Mouse (Mus musculus) myocyte (in vitro differentiated cells): ENCODE measurements around the gene Zfp618. TPM values are rescaled to one million over a fixed set of nuclear protein-coding genes. Genes with fewer than 3 reads are reported as not detected.

ENCODE experiments used
- H3K27me3 ChIP-seq: one replicate; pipeline ENCODE4 v1.6.1; 2011; ENCODE audit not compliant: control insufficient read depth, insufficient read depth, insufficient read length
- H3K36me3 ChIP-seq: one replicate; pipeline ENCODE4 v1.6.1; 2011; ENCODE audit not compliant: control insufficient read depth, insufficient read depth
- H3K4me2 ChIP-seq: one replicate; pipeline ENCODE4 v1.6.1; 2011; ENCODE audit warnings: low read depth, control low read depth
- H3K4me3 ChIP-seq: one replicate; pipeline ENCODE4 v1.5.1; 2011; ENCODE audit warnings: mild to moderate bottlenecking, control low read depth, moderate library complexity
- H3K79me2 ChIP-seq: one replicate; pipeline ENCODE4 v1.6.1; 2011; ENCODE audit not compliant: control insufficient read depth, insufficient read depth
- H3ac ChIP-seq: one replicate; pipeline ENCODE4 v1.6.1; 2011; ENCODE audit not compliant: control insufficient read depth, insufficient read length
- CEBPB ChIP-seq: IDR thresholded peaks from 2 replicates; pipeline ENCODE4 v1.6.1; 2011; ENCODE audit warnings: mild to moderate bottlenecking, moderate library complexity; ENCODE audit not compliant: poor library complexity, insufficient read depth, severe bottlenecking
- E2F4 ChIP-seq: IDR thresholded peaks from one replicate; pipeline ENCODE4 v1.6.1; 2011; ENCODE audit warnings: mild to moderate bottlenecking, control low read depth, moderate library complexity; ENCODE audit not compliant: insufficient read depth
- MAX ChIP-seq: IDR thresholded peaks from one replicate; pipeline ENCODE4 v1.6.1; 2011; ENCODE audit warnings: low read depth, mild to moderate bottlenecking, control low read depth
- MYOD1 ChIP-seq, 3 experiments: IDR thresholded peaks; one replicate each; pipeline ENCODE4 v1.6.1; 2011; ENCODE audit warnings: control low read depth in 2 of 3, low read depth in 2 of 3, mild to moderate bottlenecking in 2 of 3, moderate library complexity in 1 of 3; ENCODE audit not compliant: insufficient read length in 2 of 3, control insufficient read depth in 1 of 3
- MYOG ChIP-seq, 3 experiments: IDR thresholded peaks; one replicate each; pipeline ENCODE4 v1.6.1; 2011; ENCODE audit warnings: control low read depth in 2 of 3, low read depth in 2 of 3, mild to moderate bottlenecking in 2 of 3; ENCODE audit not compliant: insufficient read length in 2 of 3, control insufficient read depth in 1 of 3, insufficient read depth in 1 of 3
- POLR2A ChIP-seq: IDR thresholded peaks from one replicate; pipeline ENCODE4 v1.6.1; 2011; ENCODE audit warnings: low read depth, mild to moderate bottlenecking, control low read depth, moderate library complexity; ENCODE audit not compliant: insufficient read length
- POLR2AphosphoS2 ChIP-seq: IDR thresholded peaks from one replicate; pipeline ENCODE4 v1.6.1; 2011; ENCODE audit warnings: low read depth, control low read depth; ENCODE audit not compliant: insufficient read length
- REST ChIP-seq: IDR thresholded peaks from one replicate; pipeline ENCODE4 v1.6.1; 2011; ENCODE audit warnings: mild to moderate bottlenecking, control low read depth, moderate library complexity; ENCODE audit not compliant: insufficient read depth, insufficient read length
- SRF ChIP-seq: IDR thresholded peaks from one replicate; pipeline ENCODE4 v1.6.1; 2011; ENCODE audit warnings: low read depth; ENCODE audit not compliant: control insufficient read depth, insufficient read length
- TCF12 ChIP-seq: IDR thresholded peaks from one replicate; pipeline ENCODE4 v1.6.1; 2011; ENCODE audit warnings: mild to moderate bottlenecking, control low read depth; ENCODE audit not compliant: poor library complexity, insufficient read depth, severe bottlenecking
- TCF3 ChIP-seq: IDR thresholded peaks from one replicate; pipeline ENCODE4 v1.6.1; 2011; ENCODE audit warnings: low read depth, control low read depth; ENCODE audit not compliant: insufficient read length
- USF1 ChIP-seq: IDR thresholded peaks from one replicate; pipeline ENCODE4 v1.6.1; 2011; ENCODE audit warnings: low read depth, mild to moderate bottlenecking, control low read depth, moderate library complexity
- polyA plus RNA-seq: library from polyadenylated mRNA; unstranded; fragments of >200 nt; fragmentation: generic; extraction: Trizol; gene quantifications from one replicate; pipeline ENCODE4 v1.2.1, GENCODE M21; 2012; ENCODE audit warnings: missing spikeins

The Zfp618 gene
- polyA plus RNA-seq, 1 experiment = not detected

- Histone ChIP-seq H3K27me3 (peaks cover 16% of the 10 kb centered on the region), H3K4me2 (no peak overlapping the region), H3K36me3 (no peaks in the 10 kb centered on the region), H3K79me2 (no peaks in the 10 kb centered on the region), H3ac (no peak overlapping the region), H3K4me3 (no peak overlapping the region)
- TF ChIP-seq USF1 (no peak), E2F4 (no peak), TCF12 (no peak), SRF (no peak), TCF3 (no peak), POLR2AphosphoS2 (no peak), MAX (no peak), MYOD1 (IDR thresholded peaks at IDR 0.05; ENCODE audit: control insufficient read depth in 1 of 3, insufficient read length in 2 of 3, low read depth in 2 of 3) (no peak), CEBPB (no peak), POLR2A (no peak), MYOG (IDR thresholded peaks at IDR 0.05; ENCODE audit: control insufficient read depth in 1 of 3, insufficient read depth in 1 of 3, insufficient read length in 2 of 3, low read depth in 2 of 3) (no peak)
These were observed 12.1 kb downstream of the Zfp618 start for GRCm38 (mm10) chr4:62977454-62977853.

GRCm38 (mm10) chr4:62978501-62978911 is 13.1 kb downstream of the Zfp618 start:
- Histone ChIP-seq H3K4me2 (no peak overlapping the region), H3ac (no peak overlapping the region)

DNA sequence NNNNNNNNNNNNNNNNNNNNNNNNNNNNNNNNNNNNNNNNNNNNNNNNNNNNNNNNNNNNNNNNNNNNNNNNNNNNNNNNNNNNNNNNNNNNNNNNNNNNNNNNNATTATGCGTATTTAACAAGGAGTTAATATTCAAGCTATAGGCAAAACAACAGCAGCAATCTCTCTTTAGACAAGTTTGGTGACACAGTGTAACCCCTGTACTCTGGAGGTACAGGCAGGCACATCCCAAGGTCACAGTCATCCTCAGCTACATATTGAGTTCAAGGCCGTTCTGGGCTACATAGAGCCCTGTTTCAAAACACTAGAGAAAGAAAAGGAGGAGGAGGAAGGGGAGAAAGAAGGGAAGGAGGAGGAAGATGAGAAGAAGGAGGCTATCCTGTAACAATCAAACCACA is 16.2 kb downstream of the Zfp618 start:
- H3ac ChIP-seq = no peak overlapping the region
- H3K4me2 ChIP-seq = no peak overlapping the region
- TF ChIP-seq SRF = no peak
- TF ChIP-seq MYOD1 (IDR thresholded peaks at IDR 0.05; ENCODE audit: control insufficient read depth in 1 of 3, insufficient read length in 2 of 3, low read depth in 2 of 3) = no peak
- no peak for TF ChIP-seq POLR2A
- no peak for TF ChIP-seq TCF12
- TF ChIP-seq MYOG (IDR thresholded peaks at IDR 0.05; ENCODE audit: control insufficient read depth in 1 of 3, insufficient read depth in 1 of 3, insufficient read length in 2 of 3, low read depth in 2 of 3) = no peak
- no peak for TF ChIP-seq MAX
- no peak overlapping the region for H3K4me3 ChIP-seq
- H3K36me3 ChIP-seq = no peaks in the 10 kb centered on the region
- H3K79me2 ChIP-seq = no peaks in the 10 kb centered on the region
- peaks cover 16% of the 10 kb centered on the region for H3K27me3 ChIP-seq

More at GRCm38 (mm10) chr4:62978501-62978911, 13.1 kb downstream of the Zfp618 start:
- Histone ChIP-seq H3K36me3 (no peaks in the 10 kb centered on the region), H3K4me3 (no peak overlapping the region), H3K79me2 (no peaks in the 10 kb centered on the region), H3K27me3 (peaks cover 16% of the 10 kb centered on the region)
- TF ChIP-seq MYOD1 (IDR thresholded peaks at IDR 0.05; ENCODE audit: control insufficient read depth in 1 of 3, insufficient read length in 2 of 3, low read depth in 2 of 3) (no peak), USF1 (no peak), MAX (no peak), POLR2A (no peak), MYOG (IDR thresholded peaks at IDR 0.05; ENCODE audit: control insufficient read depth in 1 of 3, insufficient read depth in 1 of 3, insufficient read length in 2 of 3, low read depth in 2 of 3) (no peak), SRF (no peak), TCF12 (no peak), CEBPB (no peak)

DNA sequence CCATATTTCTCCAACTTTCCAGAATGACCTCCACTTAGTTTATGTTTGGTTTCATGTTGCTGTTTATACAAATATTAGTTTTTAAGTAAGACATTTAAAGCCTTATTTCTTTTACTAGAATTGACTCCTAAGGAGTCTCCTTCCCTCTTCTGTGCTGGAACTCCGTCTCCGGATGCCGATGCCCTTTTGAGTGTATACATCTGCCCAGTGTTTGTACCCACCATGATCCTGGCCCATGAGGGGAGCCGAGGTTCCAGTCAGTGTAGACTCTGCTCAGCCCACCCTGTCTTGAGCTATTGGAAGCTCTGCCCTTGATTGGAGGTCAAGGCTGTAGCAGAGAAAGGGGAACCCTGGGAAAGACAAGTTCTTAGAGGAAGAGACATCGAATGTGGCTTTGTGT is 18.2 kb downstream of the Zfp618 start:
- H3ac ChIP-seq = no peak overlapping the region

DNA sequence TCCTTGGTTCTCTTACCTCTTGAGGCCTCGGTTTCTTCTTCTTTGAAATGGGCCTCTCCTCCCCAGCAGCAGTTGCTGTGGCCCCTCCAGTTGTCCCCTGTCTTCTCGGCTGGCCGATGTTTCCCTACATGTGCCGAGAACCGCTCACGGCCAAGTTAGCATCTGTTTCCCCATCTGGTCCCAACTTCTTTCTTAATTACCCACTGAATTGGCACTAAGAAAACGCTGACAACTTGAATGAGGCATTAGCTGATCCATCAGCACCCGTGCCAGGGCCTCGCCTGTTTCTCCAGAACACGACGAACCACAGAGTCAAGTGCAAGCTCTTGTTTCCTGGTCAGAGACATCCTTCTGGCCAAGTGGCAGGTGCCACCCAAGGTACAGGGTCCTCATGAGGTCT is 26.0 kb downstream of the Zfp618 start:
- Histone ChIP-seq H3K27me3 (peaks cover 8% of the 10 kb centered on the region), H3K4me3 (no peak overlapping the region), H3K79me2 (no peaks in the 10 kb centered on the region), H3K4me2 (no peak overlapping the region), H3K36me3 (no peaks in the 10 kb centered on the region), H3ac (no peak overlapping the region)
- TF ChIP-seq POLR2AphosphoS2 (no peak), E2F4 (no peak), MYOG (IDR thresholded peaks at IDR 0.05; ENCODE audit: control insufficient read depth in 1 of 3, insufficient read depth in 1 of 3, insufficient read length in 2 of 3, low read depth in 2 of 3) (no peak), REST (no peak), TCF12 (no peak), CEBPB (no peak), MAX (no peak)

More for the DNA sequence above, 18.2 kb downstream of the Zfp618 start:
- Histone ChIP-seq H3K79me2 (no peaks in the 10 kb centered on the region), H3K36me3 (no peaks in the 10 kb centered on the region), H3K27me3 (peaks cover 2% of the 10 kb centered on the region), H3K4me3 (no peak overlapping the region), H3K4me2 (no peak overlapping the region)
- TF ChIP-seq CEBPB (no peak), MYOG (IDR thresholded peaks at IDR 0.05; ENCODE audit: control insufficient read depth in 1 of 3, insufficient read depth in 1 of 3, insufficient read length in 2 of 3, low read depth in 2 of 3) (no peak), POLR2AphosphoS2 (no peak), POLR2A (no peak), MAX (no peak)
